Mouse (Mus musculus) neural tube, embryonic 12.5 days (tissue): Measurements from ENCODE around the gene Gng12. TPM values are rescaled to one million over a fixed set of nuclear protein-coding genes. Genes with fewer than 3 reads are reported as not detected.
"Not testable (repeated sequence)": the region's sequence is repeated elsewhere in the genome, so short reads cannot be mapped to it uniquely, and the experiment has no call there.

Experiments used
- ATAC-seq: fragments of 200-750 bp; cut with Nextera tagmentation; 2 replicates; pipeline ENCODE4 v1.8.0; 2017; ENCODE audit warnings: low read depth, mild to moderate bottlenecking, moderate TSS enrichment, moderate library complexity; ENCODE audit not compliant: low FRiP score
- H3K27ac ChIP-seq: fragments of 300-500 bp; sonication (generic); 2 replicates; pipeline ENCODE4 v1.5.1; 2016
- H3K27me3 ChIP-seq: fragments of 300-500 bp; sonication (generic); replicated peaks from 2 replicates; pipeline ENCODE4 v1.6.1; 2016; ENCODE audit warnings: mild to moderate bottlenecking
- H3K36me3 ChIP-seq: fragments of 300-500 bp; sonication (generic); 2 replicates; pipeline ENCODE4 v1.6.1; 2016; ENCODE audit warnings: mild to moderate bottlenecking
- H3K4me1 ChIP-seq: fragments of 300-500 bp; sonication (generic); 2 replicates; pipeline ENCODE4 v1.6.1; 2016
- H3K4me2 ChIP-seq: fragments of 300-500 bp; sonication (generic); replicated peaks from 2 replicates; pipeline ENCODE4 v1.6.1; 2016; ENCODE audit warnings: mild to moderate bottlenecking
- H3K4me3 ChIP-seq: fragments of 300-500 bp; sonication (generic); 2 replicates; pipeline ENCODE4 v1.5.1; 2016
- H3K9ac ChIP-seq: fragments of 300-500 bp; sonication (generic); 2 replicates; pipeline ENCODE4 v1.6.1; 2016; ENCODE audit warnings: mild to moderate bottlenecking
- H3K9me3 ChIP-seq: fragments of 300-500 bp; sonication (generic); 2 replicates; pipeline ENCODE4 v1.6.1; 2016; ENCODE audit warnings: mild to moderate bottlenecking
- WGBS: fragments of 180-500 bp; shearing (Covaris S2); methylation state at CpG from one replicate; pipeline ENCODE4 v1.1.7; 2016; 5-methylcytosine and 5-hydroxymethylcytosine counted together
- polyA plus RNA-seq: library from polyadenylated mRNA; unstranded; fragments of >200 nt; fragmentation: Nextera tagmentation; extraction: Ambion mirVana; gene quantifications from 2 replicates; pipeline ENCODE4 v1.2.1, GENCODE M21; 2016

Gng12 gene
- polyA plus RNA-seq, 1 experiment from 2014 or later, result 41.8 TPM

DNA sequence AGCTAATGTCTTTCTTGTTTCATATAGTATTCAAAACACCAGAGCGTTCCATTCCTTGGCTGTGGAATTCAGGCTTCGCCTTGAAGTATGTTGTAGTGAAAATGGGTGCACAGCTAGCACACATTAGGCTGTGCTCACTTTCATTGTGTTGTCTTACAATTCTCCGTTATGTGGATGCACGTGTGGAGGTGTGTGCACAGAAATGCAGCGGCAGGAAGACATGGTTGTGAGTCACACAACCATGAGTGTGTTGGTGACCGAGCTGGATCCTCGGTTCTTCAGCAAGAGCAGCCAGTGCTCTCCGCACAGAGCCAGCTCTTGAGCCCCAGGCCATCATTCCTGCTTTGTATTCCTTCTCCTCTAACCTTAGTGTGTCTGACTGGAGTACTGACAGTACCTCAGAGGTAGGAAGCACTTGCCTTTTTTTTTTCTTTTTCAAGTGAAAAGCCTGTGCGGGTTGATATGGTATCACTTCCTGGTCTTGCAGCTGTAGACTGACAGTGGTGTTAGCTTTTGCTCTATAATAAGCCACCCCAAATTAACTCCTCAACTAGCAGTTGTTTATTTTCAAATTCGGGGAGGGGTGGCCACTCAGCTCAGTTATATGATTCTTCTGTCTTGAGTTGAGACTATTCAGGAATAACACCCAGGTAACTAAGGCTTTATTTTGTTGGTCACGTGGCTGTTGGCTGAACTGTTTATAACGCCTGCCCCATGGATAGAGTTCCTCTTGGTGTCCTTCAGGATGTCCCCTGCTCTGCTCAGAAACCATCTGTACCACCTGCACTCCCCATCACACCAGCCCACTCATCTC lies 48.2 kb downstream of the Gng12 start:
- H3K9ac ChIP-seq, result no peak overlapping the region
- H3K27me3 ChIP-seq, result no peaks in the 10 kb centered on the region
- no peaks in the 10 kb centered on the region for H3K9me3 ChIP-seq
- H3K27ac ChIP-seq, result no peak overlapping the region
- H3K36me3 ChIP-seq, result no peaks in the 10 kb centered on the region
- 85% methylated on average over 12 of the region's 12 CpGs for WGBS
- peak; percentile 41; the same call in 1 of the 2 replicates for ATAC-seq
- no peak overlapping the region for H3K4me3 ChIP-seq
- no peaks in the 10 kb centered on the region; the same call in 1 of the 2 replicates for H3K4me1 ChIP-seq
- no peak overlapping the region for H3K4me2 ChIP-seq

DNA sequence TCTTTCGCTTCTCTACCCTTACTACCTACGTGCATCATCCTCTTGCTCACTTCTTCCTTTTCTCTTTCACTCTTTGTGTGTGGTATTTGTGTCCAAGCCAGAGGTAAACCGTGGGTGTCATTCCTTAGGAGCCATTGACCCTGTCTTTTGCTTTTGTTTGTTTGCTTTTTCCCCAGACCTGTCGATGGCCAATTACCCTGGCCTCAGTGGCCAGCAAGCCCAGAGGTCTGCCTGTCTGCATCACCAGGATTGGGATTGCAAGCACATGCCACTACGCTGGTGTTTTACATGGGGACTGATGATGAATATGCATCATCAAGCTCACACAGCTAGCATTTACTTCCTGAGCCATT lies 48.8 kb downstream of the Gng12 start:
- Histone ChIP-seq H3K9ac (no peak overlapping the region), H3K27me3 (no peaks in the 10 kb centered on the region), H3K4me3 (no peak overlapping the region), H3K4me1 (no peaks in the 10 kb centered on the region; the same call in 1 of the 2 replicates), H3K36me3 (no peaks in the 10 kb centered on the region), H3K9me3 (no peaks in the 10 kb centered on the region), H3K4me2 (no peak overlapping the region), H3K27ac (no peak overlapping the region)
- ATAC-seq, result no peak
- WGBS, result 73% methylated on average over 5 of the region's 5 CpGs

DNA sequence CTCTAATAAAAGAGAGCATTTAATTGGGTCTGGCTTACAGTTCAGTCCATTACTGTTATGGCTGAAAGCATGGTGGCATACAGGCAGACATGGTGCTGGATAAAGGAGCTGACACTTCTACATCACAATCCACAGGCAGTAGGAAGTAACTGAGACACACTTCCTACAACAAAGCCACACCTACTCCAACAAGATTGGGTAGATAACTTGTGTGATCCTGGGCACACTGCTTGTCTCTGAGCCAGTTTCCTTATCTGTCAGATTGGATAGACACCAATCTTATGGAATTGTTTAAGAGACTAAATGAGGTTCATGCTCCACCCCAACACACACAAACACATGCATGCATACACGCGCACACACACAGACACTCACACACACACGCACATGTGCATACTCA lies 51.9 kb downstream of the Gng12 start:
- Histone ChIP-seq H3K9me3 (no peaks in the 10 kb centered on the region), H3K9ac (no peak overlapping the region), H3K36me3 (no peaks in the 10 kb centered on the region), H3K4me1 (no peaks in the 10 kb centered on the region; the same call in 1 of the 2 replicates), H3K4me2 (no peak overlapping the region), H3K4me3 (no peak overlapping the region), H3K27ac (no peak overlapping the region), H3K27me3 (no peaks in the 10 kb centered on the region)
- ATAC-seq, result no peak
- WGBS, result 94% methylated on average over 3 of the region's 3 CpGs

DNA sequence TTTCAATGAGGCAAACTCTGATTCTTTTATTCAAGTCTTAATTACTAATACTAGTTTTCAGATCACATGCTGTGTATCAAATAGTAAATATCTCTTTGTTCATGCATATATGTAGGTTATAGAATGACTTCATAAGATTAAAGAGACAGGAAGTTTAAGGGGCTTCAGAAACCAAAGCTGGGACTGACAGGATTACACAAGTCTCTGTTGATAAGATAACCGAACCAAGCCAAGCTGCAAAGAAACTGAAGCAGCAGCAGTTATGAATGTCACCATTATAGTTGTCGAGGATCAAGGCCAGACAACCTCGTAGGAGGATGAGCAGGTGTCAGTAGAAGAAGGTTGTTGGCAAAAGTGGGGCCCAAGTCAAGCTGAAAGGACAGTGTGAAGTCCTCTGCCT lies 52.7 kb downstream of the Gng12 start:
- H3K9me3 ChIP-seq, result no peaks in the 10 kb centered on the region
- ATAC-seq, result no peak
- H3K36me3 ChIP-seq, result no peaks in the 10 kb centered on the region
- no peaks in the 10 kb centered on the region for H3K4me1 ChIP-seq
- WGBS, result 85% methylated on average over 3 of the region's 3 CpGs
- H3K4me2 ChIP-seq, result no peak overlapping the region
- no peak overlapping the region for H3K9ac ChIP-seq
- H3K27me3 ChIP-seq, result no peaks in the 10 kb centered on the region
- H3K4me3 ChIP-seq, result no peak overlapping the region
- no peak overlapping the region for H3K27ac ChIP-seq

DNA sequence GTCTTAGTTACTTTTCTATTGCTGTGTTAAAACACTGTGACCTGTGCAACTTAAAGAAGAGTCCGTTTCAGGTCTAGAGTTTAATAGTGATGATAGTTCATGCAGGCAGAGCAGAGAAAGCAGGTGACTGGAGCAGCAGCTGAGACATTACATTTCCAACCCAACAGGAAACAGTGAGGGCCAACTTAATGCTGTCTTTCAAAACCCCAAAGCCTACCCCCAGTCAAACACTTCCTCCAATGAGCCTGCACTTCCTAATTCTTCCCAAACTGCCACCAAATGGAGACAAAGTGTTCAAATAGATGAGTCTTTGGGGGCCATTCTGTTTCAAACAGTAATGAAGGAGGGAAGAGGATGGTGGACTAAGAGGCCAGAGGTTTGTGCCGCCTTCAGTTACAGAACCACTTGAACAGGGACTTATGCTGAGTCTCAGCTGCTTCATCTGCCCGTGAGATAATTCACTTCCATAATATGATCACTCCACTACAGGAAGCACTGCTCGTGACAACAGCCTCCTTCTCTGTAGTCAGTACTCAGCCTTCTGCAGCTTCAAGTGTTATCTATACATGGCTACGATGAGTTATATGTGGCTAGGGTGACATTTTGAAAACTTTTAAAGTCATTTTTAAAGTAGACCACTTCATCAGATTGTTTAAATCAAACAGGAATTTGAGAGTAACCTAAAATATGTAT lies 55.7 kb downstream of the Gng12 start:
- H3K27me3 ChIP-seq, result no peaks in the 10 kb centered on the region
- H3K4me1 ChIP-seq, result no peaks in the 10 kb centered on the region
- H3K9ac ChIP-seq, result no peak overlapping the region
- no peak for ATAC-seq
- no peaks in the 10 kb centered on the region for H3K9me3 ChIP-seq
- no peak overlapping the region for H3K27ac ChIP-seq
- 86% methylated on average over 5 of the region's 5 CpGs for WGBS
- H3K36me3 ChIP-seq, result no peaks in the 10 kb centered on the region
- no peak overlapping the region for H3K4me3 ChIP-seq
- H3K4me2 ChIP-seq, result no peak overlapping the region

DNA sequence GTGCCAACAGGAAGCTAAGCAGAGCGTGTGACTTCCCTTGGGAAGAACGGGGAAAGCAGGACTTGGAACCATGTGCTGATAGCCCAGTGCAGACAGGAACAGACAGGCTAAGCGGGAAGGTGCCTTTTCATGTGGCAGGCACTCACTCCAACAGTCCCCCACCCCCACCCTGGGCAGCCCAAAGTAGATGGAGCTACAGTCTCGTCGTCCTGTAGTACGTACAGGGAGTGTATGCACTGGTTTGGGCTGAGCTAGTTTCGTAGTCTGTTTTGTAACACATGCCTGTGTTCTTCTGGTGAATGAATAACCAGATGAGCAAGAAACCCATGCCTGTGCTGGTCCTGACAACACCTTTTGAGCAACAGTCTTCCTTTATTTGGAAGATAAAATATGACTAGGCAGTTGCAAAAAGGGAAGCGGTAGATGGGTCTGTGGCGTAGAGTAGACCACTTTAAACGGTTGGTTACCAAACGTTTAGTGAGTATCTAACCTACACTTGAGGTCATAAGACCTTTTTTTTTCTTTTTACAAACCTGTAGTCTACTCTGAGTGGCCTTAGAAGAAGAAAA lies 57.8 kb downstream of the Gng12 start:
- Histone ChIP-seq H3K4me1 (no peaks in the 10 kb centered on the region), H3K27me3 (no peaks in the 10 kb centered on the region), H3K27ac (no peak overlapping the region), H3K4me3 (no peak overlapping the region), H3K9me3 (no peaks in the 10 kb centered on the region), H3K4me2 (no peak overlapping the region), H3K36me3 (no peaks in the 10 kb centered on the region), H3K9ac (no peak overlapping the region)
- no peak for ATAC-seq
- 85% methylated on average over 11 of the region's 11 CpGs for WGBS

DNA sequence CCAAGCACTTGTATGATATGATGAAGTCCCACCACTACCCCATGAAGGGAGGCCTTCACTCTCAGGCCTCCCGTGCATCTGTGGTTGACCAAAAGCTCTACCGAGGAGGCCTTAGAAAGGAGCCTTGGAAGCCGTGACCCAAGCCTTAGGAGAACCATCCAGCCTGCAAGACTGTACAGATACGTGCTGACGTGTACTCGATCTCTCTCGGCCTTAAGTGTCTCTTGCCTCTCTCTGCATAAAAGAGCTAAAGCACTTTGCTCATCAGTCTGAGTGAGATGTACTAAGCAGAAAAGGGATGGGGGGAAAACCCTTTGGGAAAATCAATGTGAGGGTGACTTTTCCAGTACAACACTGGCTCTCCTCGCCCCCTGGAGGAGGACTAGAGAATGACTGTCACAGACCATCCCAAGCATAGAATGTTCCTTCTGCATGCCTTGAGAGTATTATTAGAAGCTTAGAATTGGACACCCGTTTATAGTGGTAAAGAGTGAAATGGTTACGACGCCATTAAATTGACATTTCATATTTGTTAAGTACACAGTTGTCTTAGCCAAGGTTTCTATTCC lies 59.0 kb downstream of the Gng12 start:
- ATAC-seq, result no peak
- Histone ChIP-seq H3K4me1 (no peaks in the 10 kb centered on the region), H3K27me3 (no peaks in the 10 kb centered on the region), H3K36me3 (no peaks in the 10 kb centered on the region), H3K4me2 (no peak overlapping the region), H3K9me3 (no peaks in the 10 kb centered on the region), H3K4me3 (no peak overlapping the region), H3K9ac (no peak overlapping the region), H3K27ac (no peak overlapping the region)
- 89% methylated on average over 11 of the region's 11 CpGs for WGBS

DNA sequence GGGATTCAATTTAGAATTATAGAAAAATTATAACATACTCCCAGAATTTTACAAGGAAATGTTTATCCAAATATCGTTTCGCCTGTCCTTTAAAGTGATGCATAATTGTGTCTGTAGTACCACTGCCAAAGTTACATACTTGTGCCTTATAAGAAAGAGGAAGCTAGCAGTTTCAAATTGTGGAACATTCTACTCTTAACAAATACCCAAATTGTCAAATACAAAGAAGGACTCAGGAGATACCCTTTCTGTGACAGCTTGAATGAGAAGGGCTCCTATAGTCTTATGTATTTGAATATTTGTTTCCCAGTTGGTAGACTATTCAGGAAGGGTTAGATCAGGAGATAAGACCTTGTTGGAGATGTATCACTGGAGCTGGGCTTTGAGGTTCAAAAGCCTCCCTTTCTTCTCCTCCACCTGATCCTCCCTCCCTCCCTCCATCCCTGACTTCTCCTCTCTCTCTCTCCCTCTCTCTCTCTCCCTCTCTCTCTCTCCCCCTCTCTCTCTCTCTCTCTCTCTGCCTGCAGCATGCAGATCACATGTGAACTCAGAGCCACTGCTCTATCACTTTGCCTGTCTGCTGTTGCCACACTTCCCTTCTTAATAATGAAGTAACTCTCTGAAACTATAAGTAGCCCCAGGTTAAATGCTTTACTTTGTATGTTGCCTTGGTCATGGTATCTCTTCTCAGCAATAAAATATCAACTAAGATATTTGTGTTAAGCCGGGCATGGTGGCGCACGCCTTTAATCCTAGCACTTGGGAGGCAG lies 62.5 kb downstream of the Gng12 start:
- Histone ChIP-seq H3K4me2 (no peak overlapping the region), H3K27ac (no peak overlapping the region), H3K27me3 (no peaks in the 10 kb centered on the region), H3K9me3 (no peaks in the 10 kb centered on the region), H3K4me3 (no peak overlapping the region), H3K4me1 (peaks cover 4% of the 10 kb centered on the region; the same call in 1 of the 2 replicates), H3K36me3 (no peaks in the 10 kb centered on the region), H3K9ac (no peak overlapping the region)
- 96% methylated on average over 5 of the region's 5 CpGs for WGBS
- ATAC-seq, result no peak

DNA sequence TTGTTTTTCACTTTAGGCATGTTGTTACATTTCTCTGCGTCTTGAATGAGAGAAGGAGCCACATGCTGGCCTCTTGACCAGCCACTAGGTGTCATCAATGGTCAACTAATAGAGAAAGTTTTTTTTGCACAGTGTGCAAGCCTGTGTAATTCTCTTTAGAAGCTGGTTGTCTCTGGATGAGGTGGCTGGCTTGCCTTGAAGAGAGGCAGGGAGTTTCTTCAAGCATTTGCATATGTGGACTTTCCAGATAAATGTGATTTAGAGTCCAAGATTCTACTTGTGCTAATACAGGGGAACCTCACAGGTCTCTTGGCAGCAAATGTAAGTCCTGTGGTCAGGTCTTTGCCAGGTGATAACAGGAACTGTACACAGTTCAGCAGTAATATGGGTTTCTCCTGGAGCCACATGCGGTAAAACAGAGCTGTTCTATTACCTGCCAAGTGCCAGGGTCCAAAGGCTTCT lies 66.4 kb downstream of the Gng12 start:
- Histone ChIP-seq H3K4me1 (peaks cover 4% of the 10 kb centered on the region; the same call in 1 of the 2 replicates), H3K9ac (no peak overlapping the region), H3K9me3 (no peaks in the 10 kb centered on the region), H3K4me2 (no peak overlapping the region), H3K27me3 (no peaks in the 10 kb centered on the region), H3K4me3 (no peak overlapping the region), H3K27ac (no peak overlapping the region), H3K36me3 (no peaks in the 10 kb centered on the region)
- 29% methylated on average over 2 of the region's 2 CpGs for WGBS
- ATAC-seq, result peak; percentile 76

DNA sequence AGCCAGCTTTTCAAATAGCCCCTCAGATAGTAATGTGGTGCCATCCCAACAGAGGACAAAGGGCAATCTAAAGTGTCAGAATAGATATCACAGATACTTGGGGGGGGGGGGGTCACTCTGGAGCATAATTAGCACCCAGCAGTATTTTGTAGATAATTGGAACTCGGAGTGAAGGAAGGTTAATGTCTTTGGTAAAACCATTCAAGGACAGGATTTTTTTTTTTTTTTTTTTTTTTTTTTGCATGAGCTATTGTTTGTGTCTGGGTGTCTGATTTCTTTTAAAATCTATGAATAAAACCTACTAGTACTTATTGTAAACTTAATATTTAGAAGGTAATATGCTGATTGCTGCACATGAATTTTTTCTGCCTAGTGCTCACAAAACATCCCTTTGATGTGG lies 66.9 kb downstream of the Gng12 start:
- Histone ChIP-seq H3K9ac (no peak overlapping the region), H3K9me3 (no peaks in the 10 kb centered on the region), H3K36me3 (no peaks in the 10 kb centered on the region), H3K4me2 (no peak overlapping the region), H3K27me3 (no peaks in the 10 kb centered on the region), H3K4me1 (peaks cover 8% of the 10 kb centered on the region; the same call in 1 of the 2 replicates), H3K4me3 (no peak overlapping the region), H3K27ac (no peak overlapping the region)
- 81% methylated on average over 1 of the region's 1 CpGs for WGBS
- ATAC-seq, result 0 out of 2 replicates have a peak, but pooled peaks have one; percentile 12

DNA sequence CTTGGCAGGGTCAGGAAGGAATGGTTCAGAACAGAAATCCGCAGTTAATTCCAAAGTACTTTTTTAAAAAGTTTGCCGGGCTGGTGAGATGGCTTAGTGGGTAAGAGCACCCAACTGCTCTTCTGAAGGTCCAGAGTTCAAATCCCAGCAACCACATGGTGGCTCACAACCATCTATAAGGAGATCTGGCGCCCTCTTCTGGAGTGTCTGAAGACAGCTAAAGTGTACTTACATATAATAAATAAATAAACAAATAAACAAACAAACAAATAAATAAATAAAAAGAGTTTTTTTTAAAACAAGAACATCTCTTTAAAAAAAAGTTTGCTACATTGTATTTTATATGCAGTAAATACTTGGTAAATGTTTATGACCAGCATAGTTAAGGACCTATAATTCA lies 67.5 kb downstream of the Gng12 start:
- not testable (repeated sequence) for H3K27me3 ChIP-seq, H3K9ac ChIP-seq, H3K4me2 ChIP-seq, ATAC-seq, H3K9me3 ChIP-seq, H3K27ac ChIP-seq, H3K36me3 ChIP-seq, H3K4me3 ChIP-seq
- 83% methylated on average over 3 of the region's 3 CpGs for WGBS
- H3K4me1 ChIP-seq, result peaks cover 11% of the 10 kb centered on the region; the same call in 1 of the 2 replicates
